Mouse (Mus musculus): Measurements from ENCODE around the gene Pln.

Gene Pln

DNA sequence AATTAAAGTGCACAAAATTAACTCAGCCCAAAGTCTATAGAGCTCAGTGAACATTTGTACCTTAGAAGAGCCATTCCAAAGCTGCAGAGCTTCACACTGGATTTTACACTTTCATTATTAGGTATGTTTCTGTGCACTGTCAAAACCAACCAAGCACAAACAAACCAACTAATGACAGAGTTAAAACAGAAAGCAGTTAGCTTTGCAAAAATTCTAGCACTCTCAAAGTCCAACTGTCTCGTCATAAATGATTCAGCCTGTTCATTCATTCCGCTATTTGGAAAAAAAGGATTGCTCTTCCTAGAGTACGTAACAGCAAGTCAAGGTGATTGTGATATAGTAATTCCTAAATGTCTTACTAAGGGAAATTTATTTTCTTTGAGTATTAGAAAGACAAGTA is 21.5 kb downstream of the Pln start:
- in situ Hi-C loops (cut with MboI, MseI) = no loop called here

DNA sequence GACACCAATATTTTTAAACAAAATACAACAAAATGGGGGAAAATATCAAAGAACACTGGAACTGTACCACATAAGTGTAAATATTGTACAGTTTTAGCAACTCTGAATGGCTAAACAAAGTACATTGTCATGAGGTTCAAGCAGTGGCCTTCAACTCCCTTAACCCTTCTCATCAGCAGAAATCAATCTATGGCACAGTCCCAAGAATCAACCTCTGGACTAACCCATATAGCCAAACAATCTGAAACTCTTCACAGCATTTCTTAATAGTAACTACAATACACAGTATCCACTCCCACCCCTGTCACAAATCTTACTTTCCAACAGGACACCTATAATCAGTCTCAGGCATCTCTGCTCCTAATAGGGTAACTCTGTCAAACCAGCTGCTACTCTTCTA is 26.8 kb downstream of the Pln start:
- in situ Hi-C loops (cut with MboI, MseI) = no loop called here

- in situ Hi-C loops (cut with MboI, MseI) = no loop called here
Observed at GRCm38 (mm10) chr10:53367265-53367664, 29.8 kb downstream of the Pln start.

GRCm38 (mm10) chr10:53373885-53374578 is 36.6 kb downstream of the Pln start:
- in situ Hi-C loops (cut with MboI, MseI) = loop anchor here (5.0 kb wide), 1 partner anchor 88 kb away; no protein-coding TSS in a partner anchor

DNA sequence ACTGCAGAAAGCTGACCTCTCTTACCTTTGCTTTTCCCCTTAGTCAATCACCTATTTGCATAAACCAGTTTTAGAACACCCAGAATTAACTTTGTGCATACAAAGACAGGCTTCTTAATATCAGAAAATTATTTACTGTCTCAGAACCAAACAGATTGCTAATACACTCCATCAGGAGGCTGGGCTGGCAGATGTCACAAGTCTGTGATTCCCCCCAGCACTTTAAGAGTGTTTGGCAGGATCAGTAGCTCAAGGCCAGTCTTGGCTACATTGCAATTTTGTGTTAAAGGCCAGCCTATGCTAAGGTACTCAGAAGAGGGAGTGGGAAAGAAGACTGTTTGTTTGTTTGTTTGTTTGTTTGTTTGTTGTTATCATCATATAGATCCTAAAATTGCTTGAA is 39.6 kb downstream of the Pln start:
- in situ Hi-C loops (cut with MboI, MseI) = no loop called here

- in situ Hi-C loops (cut with MboI, MseI) = no loop called here
Observed at GRCm38 (mm10) chr10:53378296-53378695, 40.8 kb downstream of the Pln start.

DNA sequence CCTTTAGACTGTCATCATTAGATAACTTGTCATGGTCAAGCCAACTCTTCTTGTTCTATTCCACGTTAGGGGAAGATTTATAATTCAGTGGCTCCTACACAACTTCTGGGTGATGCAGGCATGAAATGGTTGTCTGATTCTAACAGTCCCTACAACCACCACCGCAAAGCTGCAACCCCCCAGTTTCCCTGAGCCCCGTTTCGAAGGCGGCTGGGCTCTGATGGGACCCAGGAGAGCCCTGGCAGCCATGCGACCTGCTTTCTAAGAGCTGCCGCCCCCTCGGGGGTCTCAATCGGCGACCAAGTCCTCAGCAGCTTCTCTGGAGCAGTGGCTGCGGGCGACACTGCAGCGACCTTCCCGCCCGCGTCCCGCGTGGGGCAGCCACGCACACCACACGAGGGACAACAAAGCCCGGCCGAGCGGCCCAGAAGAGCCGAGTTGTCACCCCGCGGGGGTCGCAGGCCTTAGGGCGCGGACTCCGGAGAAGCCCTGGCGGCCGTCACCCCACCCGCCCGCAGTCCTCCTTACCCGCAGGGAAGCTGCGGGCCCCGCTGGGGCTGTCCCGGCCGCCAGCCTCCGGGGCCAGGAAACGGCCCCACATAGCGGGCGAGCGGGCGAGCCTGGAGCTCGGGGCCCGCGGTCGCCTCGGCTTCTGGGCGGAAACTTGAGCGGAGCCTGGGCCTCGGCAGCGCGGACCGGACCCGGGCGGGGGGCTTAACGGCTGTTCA is 41.7 kb downstream of the Pln start:
- in situ Hi-C loops (cut with MboI, MseI) = no loop called here

DNA sequence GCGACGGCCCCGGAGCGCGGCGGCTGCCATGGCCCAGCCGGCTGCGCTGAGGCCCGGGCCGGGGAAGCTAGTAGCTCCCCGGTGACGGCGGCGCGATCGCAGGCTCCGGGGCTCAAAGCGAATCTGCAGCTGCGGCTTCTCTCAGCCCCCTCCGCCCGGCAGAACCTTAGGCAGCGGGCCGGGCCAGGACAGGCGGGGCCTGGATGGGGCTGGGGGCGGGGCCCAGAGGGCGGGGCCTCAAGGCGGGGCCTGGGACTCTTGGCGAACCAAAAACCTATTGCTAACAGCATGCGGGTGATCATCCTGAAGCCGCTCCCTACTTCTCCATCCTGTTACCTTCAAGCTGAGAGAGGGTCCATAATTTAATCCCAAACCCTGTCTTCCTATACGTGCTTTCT is 42.2 kb downstream of the Pln start, which contains the start of gene Cep85l:
TSS of gene Cep85l (minus strand) at position 239 of the 398 bp plus-strand sequence.
- in situ Hi-C loops (cut with MboI, MseI) = no loop called here

- in situ Hi-C loops (cut with MboI, MseI) = no loop called here
Observed at GRCm38 (mm10) chr10:53382696-53383365, 45.4 kb downstream of the Pln start.

DNA sequence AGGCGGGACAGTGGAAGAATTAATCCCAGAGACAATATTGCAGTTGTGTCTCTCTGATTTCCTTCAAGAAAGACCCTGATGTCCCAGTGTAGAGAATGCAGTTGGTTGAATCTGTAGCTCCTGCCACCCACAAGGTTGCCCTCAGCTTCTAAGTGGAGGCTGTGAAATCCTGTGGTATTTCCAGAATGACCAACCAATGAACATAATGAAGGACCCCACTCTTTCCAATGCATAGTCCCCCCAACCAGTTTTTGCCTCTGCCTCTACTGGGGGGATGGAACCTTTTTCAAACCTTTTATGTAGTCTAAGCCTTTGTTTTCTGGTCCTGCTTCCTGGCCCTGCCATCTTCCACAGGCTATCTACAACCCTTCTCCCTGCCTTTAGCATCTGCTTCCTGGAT is 47.4 kb downstream of the Pln start:
- in situ Hi-C loops (cut with MboI, MseI) = no loop called here

- in situ Hi-C loops (cut with MboI, MseI) = no loop called here
Observed at GRCm38 (mm10) chr10:53385438-53385837, 48.0 kb downstream of the Pln start.

DNA sequence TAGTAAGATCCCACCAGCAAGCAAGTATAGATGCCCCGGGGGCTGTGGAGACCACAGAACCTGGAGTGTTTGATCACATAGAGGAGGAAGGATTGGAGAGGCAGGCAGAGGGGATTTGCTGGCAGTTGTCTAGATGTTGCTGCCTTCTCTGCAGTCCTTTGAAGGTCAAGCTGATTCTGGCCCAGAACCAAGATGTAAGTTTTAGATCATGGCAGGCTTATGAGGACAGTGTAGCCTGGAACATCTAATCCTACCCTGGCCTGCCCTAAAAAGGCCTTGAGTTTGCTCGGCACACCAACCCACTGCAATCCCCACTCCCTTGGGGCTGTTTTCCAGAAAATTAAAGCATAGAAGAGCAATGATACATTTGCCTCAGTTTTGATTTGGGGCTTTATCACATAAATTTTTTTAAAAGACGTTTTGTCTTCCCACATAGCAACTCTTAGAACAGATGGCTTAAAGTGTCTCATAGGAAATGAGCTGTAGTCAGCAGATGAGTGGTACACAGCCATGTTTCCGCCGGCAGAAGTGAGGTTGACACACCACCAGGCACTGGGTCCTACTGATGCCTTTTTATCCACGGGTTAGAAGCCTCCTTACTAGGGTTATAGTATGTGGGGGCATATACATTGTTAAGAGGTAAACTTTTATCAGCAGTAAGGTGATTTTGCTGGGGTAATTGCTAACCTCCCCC is 50.9 kb downstream of the Pln start:
- in situ Hi-C loops (cut with MboI, MseI) = no loop called here

GRCm38 (mm10) chr10:53394923-53395629 is 57.6 kb downstream of the Pln start:
- in situ Hi-C loops (cut with MboI, MseI) = no loop called here
